Mouse (Mus musculus) midbrain, embryonic 15.5 days (tissue): Measurements from ENCODE around the gene Mmrn1. TPM values are rescaled to one million over a fixed set of nuclear protein-coding genes. Genes with fewer than 3 reads are reported as not detected.

Experiments
- ATAC-seq: fragments of 200-750 bp; cut with Nextera tagmentation; replicated peaks from 2 replicates; pipeline ENCODE4 v1.8.0; 2017; ENCODE audit warnings: moderate TSS enrichment
- H3K27ac ChIP-seq: fragments of 300-500 bp; sonication (generic); 2 replicates; pipeline ENCODE4 v1.5.1; 2015; ENCODE audit warnings: mild to moderate bottlenecking, inconsistent platforms
- H3K27me3 ChIP-seq: fragments of 300-500 bp; sonication (generic); replicated peaks from 2 replicates; pipeline ENCODE4 v1.6.1; 2015; ENCODE audit warnings: inconsistent platforms
- H3K36me3 ChIP-seq: fragments of 300-500 bp; sonication (generic); replicated peaks from 2 replicates; pipeline ENCODE4 v1.6.1; 2015; ENCODE audit warnings: inconsistent platforms
- H3K4me1 ChIP-seq: fragments of 300-500 bp; sonication (generic); 2 replicates; pipeline ENCODE4 v1.6.1; 2015; ENCODE audit warnings: inconsistent platforms
- H3K4me2 ChIP-seq: fragments of 300-500 bp; sonication (generic); 2 replicates; pipeline ENCODE4 v1.6.1; 2015; ENCODE audit warnings: inconsistent platforms, mild to moderate bottlenecking, moderate library complexity
- H3K4me3 ChIP-seq: fragments of 300-500 bp; sonication (generic); 2 replicates; pipeline ENCODE4 v1.5.1; 2015; ENCODE audit warnings: mild to moderate bottlenecking, inconsistent platforms
- H3K9ac ChIP-seq: fragments of 300-500 bp; sonication (generic); 2 replicates; pipeline ENCODE4 v1.6.1; 2015; ENCODE audit warnings: mild to moderate bottlenecking, inconsistent platforms
- H3K9me3 ChIP-seq: fragments of 300-500 bp; sonication (generic); 2 replicates; pipeline ENCODE4 v1.6.1; 2016; ENCODE audit warnings: inconsistent platforms
- WGBS: fragments of 180-500 bp; shearing (Covaris S2); methylation state at CpG from one replicate; pipeline ENCODE4 v1.1.7; 2015; ENCODE audit warnings: mixed read lengths; 5-methylcytosine and 5-hydroxymethylcytosine counted together
- polyA plus RNA-seq: library from polyadenylated mRNA; unstranded; fragments of >200 nt; fragmentation: Nextera tagmentation; extraction: Ambion mirVana; gene quantifications from 2 replicates; pipeline ENCODE4 v1.2.1, GENCODE M21; 2015

Mmrn1 gene
- polyA plus RNA-seq, 1 experiment from 2014 or later = 1.9 TPM

- Histone ChIP-seq H3K36me3 (no peaks in the 10 kb centered on the region), H3K4me1 (peaks cover 11% of the 10 kb centered on the region; the same call in 1 of the 2 replicates), H3K27ac (no peak overlapping the region), H3K4me3 (no peak overlapping the region), H3K4me2 (peak overlapping the region; percentile 16), H3K9me3 (no peaks in the 10 kb centered on the region), H3K27me3 (no peaks in the 10 kb centered on the region), H3K9ac (no peak overlapping the region)
- ATAC-seq = 0 out of 2 replicates have a peak, but pooled peaks have one; percentile 27
- 29% methylated on average over 10 of the region's 10 CpGs for WGBS
These were observed 69.7 kb downstream of the Mmrn1 start for GRCm38 (mm10) chr6:60994521-60994920.

- ATAC-seq = peak; percentile 62; the same call in 1 of the 2 replicates
- WGBS = 52% methylated on average over 6 of the region's 6 CpGs
These were observed 70.8 kb downstream of the Mmrn1 start for GRCm38 (mm10) chr6:60995596-60995995.

GRCm38 (mm10) chr6:60996328-60996727 lies 71.6 kb downstream of the Mmrn1 start:
- Histone ChIP-seq H3K4me3 (no peak overlapping the region), H3K9me3 (no peaks in the 10 kb centered on the region), H3K27ac (no peak overlapping the region), H3K4me2 (no peak overlapping the region), H3K9ac (no peak overlapping the region), H3K4me1 (peaks cover 11% of the 10 kb centered on the region; the same call in 1 of the 2 replicates), H3K36me3 (no peaks in the 10 kb centered on the region), H3K27me3 (no peaks in the 10 kb centered on the region)
- WGBS = 76% methylated on average over 1 of the region's 1 CpGs
- no peak for ATAC-seq

More at GRCm38 (mm10) chr6:60995596-60995995, 70.8 kb downstream of the Mmrn1 start:
- Histone ChIP-seq H3K27ac (no peak overlapping the region), H3K4me3 (no peak overlapping the region), H3K27me3 (no peaks in the 10 kb centered on the region), H3K4me1 (peaks cover 11% of the 10 kb centered on the region; the same call in 1 of the 2 replicates), H3K36me3 (no peaks in the 10 kb centered on the region), H3K9me3 (no peaks in the 10 kb centered on the region), H3K9ac (no peak overlapping the region), H3K4me2 (no peak overlapping the region)

- Histone ChIP-seq H3K4me2 (no peak overlapping the region), H3K27ac (no peak overlapping the region), H3K36me3 (no peaks in the 10 kb centered on the region), H3K27me3 (no peaks in the 10 kb centered on the region), H3K4me3 (no peak overlapping the region), H3K4me1 (no peaks in the 10 kb centered on the region), H3K9ac (no peak overlapping the region), H3K9me3 (no peaks in the 10 kb centered on the region)
- WGBS = 85% methylated on average over 6 of the region's 6 CpGs
- ATAC-seq = no peak
These were observed 76.4 kb downstream of the Mmrn1 start for GRCm38 (mm10) chr6:61001003-61001790.

GRCm38 (mm10) chr6:61003916-61004765 lies 79.4 kb downstream of the Mmrn1 start:
- no peak overlapping the region for H3K4me3 ChIP-seq
- no peaks in the 10 kb centered on the region for H3K27me3 ChIP-seq
- 20% methylated on average over 3 of the region's 3 CpGs for WGBS
- no peak overlapping the region for H3K27ac ChIP-seq
- no peaks in the 10 kb centered on the region for H3K4me1 ChIP-seq
- no peak overlapping the region for H3K9ac ChIP-seq
- ATAC-seq = peak; percentile 71
- no peaks in the 10 kb centered on the region for H3K9me3 ChIP-seq
- no peaks in the 10 kb centered on the region for H3K36me3 ChIP-seq
- H3K4me2 ChIP-seq = no peak overlapping the region

- no peak overlapping the region for H3K27ac ChIP-seq
- H3K4me1 ChIP-seq = no peaks in the 10 kb centered on the region
- H3K9ac ChIP-seq = no peak overlapping the region
- no peaks in the 10 kb centered on the region for H3K36me3 ChIP-seq
- H3K9me3 ChIP-seq = no peaks in the 10 kb centered on the region
- peak; percentile 48; the same call in 1 of the 2 replicates for ATAC-seq
- H3K4me2 ChIP-seq = no peak overlapping the region
- H3K27me3 ChIP-seq = no peaks in the 10 kb centered on the region
- WGBS = 51% methylated on average over 5 of the region's 5 CpGs
- no peak overlapping the region for H3K4me3 ChIP-seq
These were observed 89.0 kb downstream of the Mmrn1 start for GRCm38 (mm10) chr6:61013780-61014179.

- H3K9ac ChIP-seq = no peak overlapping the region
- no peaks in the 10 kb centered on the region for H3K27me3 ChIP-seq
- no peaks in the 10 kb centered on the region for H3K9me3 ChIP-seq
- no peak overlapping the region for H3K27ac ChIP-seq
- H3K36me3 ChIP-seq = no peaks in the 10 kb centered on the region
- 83% methylated on average over 1 of the region's 1 CpGs for WGBS
- no peak for ATAC-seq
- no peaks in the 10 kb centered on the region for H3K4me1 ChIP-seq
- no peak overlapping the region for H3K4me2 ChIP-seq
- no peak overlapping the region for H3K4me3 ChIP-seq
These were observed 94.9 kb downstream of the Mmrn1 start for GRCm38 (mm10) chr6:61019689-61020088.

- Histone ChIP-seq H3K27ac (no peak overlapping the region), H3K4me3 (no peak overlapping the region), H3K9ac (no peak overlapping the region), H3K4me1 (no peaks in the 10 kb centered on the region), H3K9me3 (no peaks in the 10 kb centered on the region), H3K27me3 (no peaks in the 10 kb centered on the region), H3K4me2 (no peak overlapping the region), H3K36me3 (no peaks in the 10 kb centered on the region)
- 81% methylated on average over 1 of the region's 1 CpGs for WGBS
- no peak for ATAC-seq
These were observed 96.2 kb downstream of the Mmrn1 start for GRCm38 (mm10) chr6:61020995-61021394.

GRCm38 (mm10) chr6:61033251-61033650 lies 108.5 kb downstream of the Mmrn1 start:
- no peak overlapping the region for H3K4me3 ChIP-seq
- WGBS = 93% methylated on average over 1 of the region's 1 CpGs
- no peaks in the 10 kb centered on the region for H3K27me3 ChIP-seq
- no peak for ATAC-seq
- H3K4me2 ChIP-seq = no peak overlapping the region
- H3K36me3 ChIP-seq = no peaks in the 10 kb centered on the region
- no peaks in the 10 kb centered on the region for H3K4me1 ChIP-seq
- H3K9ac ChIP-seq = no peak overlapping the region
- H3K27ac ChIP-seq = no peak overlapping the region
- no peaks in the 10 kb centered on the region for H3K9me3 ChIP-seq

Other genes with a start within 250 kb of the Mmrn1 start
- gene Snca, start 95.1 kb upstream of the Mmrn1 start, polyA plus RNA-seq = 197 and 211 TPM in 2 replicates